ENCODE assay signal across 9 mouse cellular contexts in genomic region chr9:25355806-25356205, GRCm38 (mm10).
DNase-seq lines count a peak whose midpoint lies in the region; ATAC-seq and TF ChIP-seq lines count a peak whose summit lies in the region.
"Had no signal": no experiment of that assay in that cellular context is flagged by ENCODE, and none has a peak within 500 bp of the region (broad histone marks: within the 10 kb centered on the region; RNA-seq: fewer than 3 reads in every experiment).

No protein-coding gene starts in this region.

- TF ChIP-seq CTCF in brain, embryonic 14.5 days (IDR thresholded peaks at IDR 0.05; ENCODE audit: borderline replicate concordance, extremely low read depth, insufficient read depth, insufficient read length): no peak

- DNase-seq in adrenal gland, postnatal 10 days: peak; percentile 28
- peak; percentile 73 for DNase-seq in brain, embryonic 14.5 days (ENCODE audit: low read depth)
- DNase-seq in frontal cortex, postnatal 14 days (ENCODE audit: low spot score in 2 of 2): peak; percentile 36 to 58
- DNase-seq in left cerebral cortex, adult 11 months (ENCODE audit: low spot score): peak; percentile 35
- no peak for DNase-seq in kidney, adult 9 months
- DNase-seq in thymus, postnatal 4 days: no peak

- H3K27me3 ChIP-seq in intestine, embryonic 15.5 days (replicated peaks): no peaks in the 10 kb centered on the region
- no peaks in the 10 kb centered on the region for H3K27me3 ChIP-seq in liver, embryonic 12.5 days (replicated peaks)
- H3K27me3 ChIP-seq: heart, embryonic 15.5 days had no signal

- no peak overlapping the region for H3K4me2 ChIP-seq in intestine, embryonic 15.5 days (replicated peaks)
- no peak overlapping the region for H3K4me2 ChIP-seq in liver, embryonic 12.5 days
- H3K4me2 ChIP-seq: heart, embryonic 15.5 days had no signal

- H3K4me1 ChIP-seq in intestine, embryonic 15.5 days (replicated peaks): no peaks in the 10 kb centered on the region
- H3K4me1 ChIP-seq in liver, embryonic 12.5 days: no peaks in the 10 kb centered on the region
- H3K4me1 ChIP-seq: heart, embryonic 15.5 days had no signal

- no peak overlapping the region for H3K4me3 ChIP-seq in intestine, embryonic 15.5 days (replicated peaks)
- H3K4me3 ChIP-seq in liver, embryonic 12.5 days: no peak overlapping the region
- H3K4me3 ChIP-seq: heart, embryonic 15.5 days had no signal

- H3K9me3 ChIP-seq in intestine, embryonic 15.5 days: no peaks in the 10 kb centered on the region
- H3K9me3 ChIP-seq in liver, embryonic 12.5 days (replicated peaks): no peaks in the 10 kb centered on the region
- H3K9me3 ChIP-seq: heart, embryonic 15.5 days had no signal

- no peak for TF ChIP-seq POLR2A in brain, embryonic 14.5 days (IDR thresholded peaks at IDR 0.05; ENCODE audit: borderline replicate concordance, extremely low read depth, insufficient read depth, insufficient read length, poor library complexity, severe bottlenecking)

- H3K9ac ChIP-seq in intestine, embryonic 15.5 days: no peak overlapping the region
- no peak overlapping the region for H3K9ac ChIP-seq in liver, embryonic 12.5 days
- H3K9ac ChIP-seq: heart, embryonic 15.5 days had no signal

- no peak overlapping the region for H3K27ac ChIP-seq in intestine, embryonic 15.5 days
- H3K27ac ChIP-seq in liver, embryonic 12.5 days: no peak overlapping the region
- H3K27ac ChIP-seq: heart, embryonic 15.5 days had no signal

- WGBS in intestine, embryonic 15.5 days: 90% methylated on average over 11 of the region's 11 CpGs
- 70% methylated on average over 11 of the region's 11 CpGs for WGBS in liver, embryonic 12.5 days (ENCODE audit: insufficient replicate concordance)

- no peaks in the 10 kb centered on the region for H3K36me3 ChIP-seq in intestine, embryonic 15.5 days
- no peaks in the 10 kb centered on the region for H3K36me3 ChIP-seq in liver, embryonic 12.5 days
- H3K36me3 ChIP-seq: heart, embryonic 15.5 days had no signal

- ATAC-seq in intestine, embryonic 15.5 days: no peak
- ATAC-seq in liver, embryonic 12.5 days: no peak

Comparison
In these comparisons a context has a peak if more than half of its experiments do, and no peak if none do; other contexts are left out.
1. DNase-seq: peak in adrenal gland, postnatal 10 days (single experiment), brain, embryonic 14.5 days (single experiment), frontal cortex, postnatal 14 days (2 of 2) and left cerebral cortex, adult 11 months (single experiment); none in kidney, adult 9 months (single experiment) and thymus, postnatal 4 days (single experiment).